Mouse (Mus musculus): ENCODE measurements around the gene C5ar1. TPM values are rescaled to one million over a fixed set of nuclear protein-coding genes. Genes with fewer than 3 reads are reported as not detected.
"Not testable (repeated sequence)": the region's sequence is repeated elsewhere in the genome, so short reads cannot be mapped to it uniquely, and the experiment has no call there.

Gene C5ar1
- not detected in 2 replicates for total RNA-seq (2012; rRNA removed)

- Histone ChIP-seq H3K27ac (ENCODE audit: insufficient read depth, low read depth, low read length, poor library complexity, severe bottlenecking) (no peak within 1 kb of the TSS), H3K9me3 (ENCODE audit: control insufficient read depth, insufficient read depth, low read depth, low read length) (no peaks in the 10 kb centered on the region), H3K4me3 (ENCODE audit: insufficient read depth in 1 of 2, low read depth in 1 of 2, low read length in 2 of 2, poor library complexity in 1 of 2, severe bottlenecking in 1 of 2) (no peak within 1 kb of the TSS), H3K36me3 (ENCODE audit: control insufficient read depth, insufficient read depth, low read length, poor library complexity, severe bottlenecking) (no peaks in the 10 kb centered on the region), H3K4me1 (ENCODE audit: control insufficient read depth in 2 of 2, insufficient read depth in 2 of 2, low read length in 2 of 2, poor library complexity in 1 of 2) (no peaks in the 10 kb centered on the region), H3K9ac (ENCODE audit: insufficient read depth, low read depth, low read length, poor library complexity, severe bottlenecking) (no peak within 1 kb of the TSS)
- no peak for DNase-seq (ENCODE audit: low read depth, low spot score)
- TF ChIP-seq CHD2 (IDR thresholded peaks at IDR 0.05; ENCODE audit: low read depth, low read length) (no peak), HCFC1 (IDR thresholded peaks at IDR 0.05; ENCODE audit: borderline replicate concordance, insufficient read depth, low read length) (no peak), MAFK (IDR thresholded peaks at IDR 0.05; ENCODE audit: insufficient read depth, low read depth, low read length) (no peak), ZNF384 (IDR thresholded peaks at IDR 0.05; ENCODE audit: low read depth, low read length) (no peak), ZC3H11A (IDR thresholded peaks at IDR 0.05; ENCODE audit: borderline replicate concordance, low read depth, low read length) (no peak)
- in situ Hi-C loops (cut with MboI; ENCODE audit: low sequenced_read_pairs in 2 of 2, unreplicated experiment in 2 of 2): loop anchor here in 1 of 2 experiments (25.0 kb wide), 1 partner anchor 297 kb away; the partner anchor contains the start of gene Ehd2
Observed at GRCm38 (mm10) chr7:16259110-16259590, at the start of gene C5ar1. TSS of gene C5ar1 (minus strand) at chr7:16259540.

- H3K4me1 ChIP-seq (ENCODE audit: control insufficient read depth in 2 of 2, insufficient read depth in 2 of 2, low read length in 2 of 2, poor library complexity in 1 of 2): peaks cover 1 to 18% of the 10 kb centered on the region in 2 experiments; a peak in 2 of 4 replicates
- in situ Hi-C loops (cut with MboI; ENCODE audit: low sequenced_read_pairs in 2 of 2, unreplicated experiment in 2 of 2): no loop called here
Observed at GRCm38 (mm10) chr7:16308555-16309317, 49.4 kb upstream of the C5ar1 start.

GRCm38 (mm10) chr7:16308093-16308492 lies 48.8 kb upstream of the C5ar1 start, which contains the start of gene Bbc3:
TSS of gene Bbc3 (plus strand) at chr7:16308393.
- Histone ChIP-seq H3K9ac (ENCODE audit: insufficient read depth, low read depth, low read length, poor library complexity, severe bottlenecking) (peak within 1 kb of the TSS; percentile 86), H3K4me3 (ENCODE audit: insufficient read depth in 1 of 2, low read depth in 1 of 2, low read length in 2 of 2, poor library complexity in 1 of 2, severe bottlenecking in 1 of 2) (peak within 1 kb of the TSS; percentile 63 to 99), H3K4me1 (ENCODE audit: control insufficient read depth in 2 of 2, insufficient read depth in 2 of 2, low read length in 2 of 2, poor library complexity in 1 of 2) (peaks cover 1 to 18% of the 10 kb centered on the region in 2 experiments; a peak in 2 of 4 replicates), H3K27ac (ENCODE audit: insufficient read depth, low read depth, low read length, poor library complexity, severe bottlenecking) (peak within 1 kb of the TSS; percentile 94)
- H3K36me3 ChIP-seq (ENCODE audit: control insufficient read depth, insufficient read depth, low read length, poor library complexity, severe bottlenecking); in situ Hi-C loops (cut with MboI; ENCODE audit: low sequenced_read_pairs in 2 of 2, unreplicated experiment in 2 of 2); H3K9me3 ChIP-seq (ENCODE audit: control insufficient read depth, insufficient read depth, low read depth, low read length); DNase-seq (ENCODE audit: low read depth, low spot score): not testable (repeated sequence)

More at GRCm38 (mm10) chr7:16308555-16309317, 49.4 kb upstream of the C5ar1 start:
- TF ChIP-seq ZC3H11A (IDR thresholded peaks at IDR 0.05; ENCODE audit: borderline replicate concordance, low read depth, low read length): no peak
- TF ChIP-seq HCFC1 (IDR thresholded peaks at IDR 0.05; ENCODE audit: borderline replicate concordance, insufficient read depth, low read length): no peak
- TF ChIP-seq CHD2 (IDR thresholded peaks at IDR 0.05; ENCODE audit: low read depth, low read length): no peak
- no peak for TF ChIP-seq ZNF384 (IDR thresholded peaks at IDR 0.05; ENCODE audit: low read depth, low read length)
- TF ChIP-seq MAFK (IDR thresholded peaks at IDR 0.05; ENCODE audit: insufficient read depth, low read depth, low read length): no peak
- no peak for DNase-seq (ENCODE audit: low read depth, low spot score)
- Histone ChIP-seq H3K36me3 (ENCODE audit: control insufficient read depth, insufficient read depth, low read length, poor library complexity, severe bottlenecking) (no peaks in the 10 kb centered on the region; the same call in 1 of the 2 replicates), H3K9ac (ENCODE audit: insufficient read depth, low read depth, low read length, poor library complexity, severe bottlenecking) (peak overlapping the region; percentile 86), H3K4me3 (ENCODE audit: insufficient read depth in 1 of 2, low read depth in 1 of 2, low read length in 2 of 2, poor library complexity in 1 of 2, severe bottlenecking in 1 of 2) (peak overlapping the region; percentile 63 to 99), H3K27ac (ENCODE audit: insufficient read depth, low read depth, low read length, poor library complexity, severe bottlenecking) (peak overlapping the region; percentile 94), H3K9me3 (ENCODE audit: control insufficient read depth, insufficient read depth, low read depth, low read length) (no peaks in the 10 kb centered on the region)

- H3K4me3 ChIP-seq (ENCODE audit: insufficient read depth in 1 of 2, low read depth in 1 of 2, low read length in 2 of 2, poor library complexity in 1 of 2, severe bottlenecking in 1 of 2); in situ Hi-C loops (cut with MboI; ENCODE audit: low sequenced_read_pairs in 2 of 2, unreplicated experiment in 2 of 2); H3K9me3 ChIP-seq (ENCODE audit: control insufficient read depth, insufficient read depth, low read depth, low read length); H3K36me3 ChIP-seq (ENCODE audit: control insufficient read depth, insufficient read depth, low read length, poor library complexity, severe bottlenecking); DNase-seq (ENCODE audit: low read depth, low spot score); H3K27ac ChIP-seq (ENCODE audit: insufficient read depth, low read depth, low read length, poor library complexity, severe bottlenecking); H3K9ac ChIP-seq (ENCODE audit: insufficient read depth, low read depth, low read length, poor library complexity, severe bottlenecking): not testable (repeated sequence)
- H3K4me1 ChIP-seq (ENCODE audit: control insufficient read depth in 2 of 2, insufficient read depth in 2 of 2, low read length in 2 of 2, poor library complexity in 1 of 2): peaks cover 1 to 14% of the 10 kb centered on the region in 2 experiments; a peak in 1 of 4 replicates
- peak; percentile 56; the same call in 1 of the 2 replicates for TF ChIP-seq ZNF384 (IDR thresholded peaks at IDR 0.05; ENCODE audit: low read depth, low read length)
Observed at GRCm38 (mm10) chr7:16307141-16307540, 47.8 kb upstream of the C5ar1 start.

All from ES-E14 (cell line).